Mouse (Mus musculus) kidney, adult 2 months (tissue): ENCODE results near the gene Hdac5. TPM values are rescaled to one million over a fixed set of nuclear protein-coding genes. Genes with fewer than 3 reads are reported as not detected.

Experiments
- DNase-seq: peaks from one replicate; pipeline ENCODE4 v3.0.0; 2021
- H3K27ac ChIP-seq: fragments of 200-500 bp; 2 replicates; pipeline ENCODE4 v1.5.1; 2012; ENCODE audit warnings: low read depth, low read length, control low read depth, inconsistent platforms; ENCODE audit not compliant: insufficient read depth
- H3K27me3 ChIP-seq: fragments of 200-500 bp; replicated peaks from 2 replicates; pipeline ENCODE4 v1.6.1; 2012; ENCODE audit warnings: mild to moderate bottlenecking, moderate library complexity, low read length, inconsistent platforms; ENCODE audit not compliant: control insufficient read depth, insufficient read depth
- H3K36me3 ChIP-seq: fragments of 200-500 bp; 2 replicates; pipeline ENCODE4 v1.6.1; 2012; ENCODE audit warnings: mild to moderate bottlenecking, moderate library complexity, low read length, inconsistent platforms; ENCODE audit not compliant: control insufficient read depth, insufficient read depth
- H3K4me1 ChIP-seq: fragments of 200-500 bp; 2 replicates; pipeline ENCODE4 v1.6.1; 2011; ENCODE audit warnings: low read length; ENCODE audit not compliant: control insufficient read depth, insufficient read depth
- H3K4me3 ChIP-seq: fragments of 200-500 bp; 2 replicates; pipeline ENCODE4 v1.5.1; 2011; ENCODE audit warnings: mild to moderate bottlenecking, low read depth, low read length, control low read depth; ENCODE audit not compliant: insufficient read depth
- CTCF ChIP-seq: fragments of 200-500 bp; conservative IDR thresholded peaks from 2 replicates; pipeline ENCODE4 v1.5.1; 2011; ENCODE audit warnings: low read depth, mild to moderate bottlenecking, control low read depth, low read length, moderate library complexity, mixed read lengths; ENCODE audit not compliant: insufficient read depth, insufficient read length
- POLR2A ChIP-seq: fragments of 200-500 bp; IDR thresholded peaks from one replicate; pipeline ENCODE4 v1.6.1; 2011; ENCODE audit warnings: low read depth, low read length, control low read depth
- WGBS: fragments of 180-500 bp; shearing (Covaris S2); methylation state at CpG from one replicate; pipeline ENCODE4 v1.1.7; 2018; 5-methylcytosine and 5-hydroxymethylcytosine counted together
- polyA plus RNA-seq: library from polyadenylated mRNA; depleted of rRNA; stranded (reverse); fragments of >200 nt; gene quantifications from 2 replicates; pipeline ENCODE4 v1.2.3, GENCODE M21; 2012

Gene Hdac5
- polyA plus RNA-seq, 1 experiment: 69.2 TPM

GRCm38 (mm10) chr11:102207825-102208777 is 21.9 kb downstream of the Hdac5 start:
- Histone ChIP-seq H3K36me3 (peaks cover 1% of the 10 kb centered on the region; the same call in 1 of the 2 replicates), H3K4me1 (peaks cover 16% of the 10 kb centered on the region; the same call in 1 of the 2 replicates), H3K27me3 (no peaks in the 10 kb centered on the region), H3K27ac (no peak overlapping the region), H3K4me3 (no peak overlapping the region)
- 51% methylated on average over 11 of the region's 11 CpGs for WGBS
- DNase-seq: peak; percentile 39
- TF ChIP-seq CTCF (no peak), POLR2A (no peak)

DNA sequence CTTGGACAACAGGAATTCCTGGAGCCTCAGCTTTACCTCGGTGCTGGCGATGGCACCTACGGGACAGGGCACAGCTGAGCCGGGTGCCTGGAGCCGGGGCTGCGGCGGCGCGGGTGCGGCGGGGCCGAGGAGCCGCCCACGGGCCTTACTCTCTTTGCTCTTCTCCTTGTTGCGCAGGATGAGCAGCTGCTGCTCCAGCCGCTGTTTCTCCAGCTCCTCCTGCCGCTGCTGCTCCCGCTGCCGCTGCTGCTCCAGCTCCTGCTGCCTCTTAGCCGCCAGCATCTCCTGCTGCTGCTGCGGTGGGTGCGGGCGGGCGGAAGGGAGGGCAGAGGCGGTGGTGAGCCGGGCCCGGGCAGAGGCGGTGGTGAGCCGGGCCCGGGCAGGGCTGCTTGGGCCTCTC is 23.5 kb downstream of the Hdac5 start:
- H3K4me1 ChIP-seq: peaks cover 10% of the 10 kb centered on the region; the same call in 1 of the 2 replicates
- peaks cover 1% of the 10 kb centered on the region; the same call in 1 of the 2 replicates for H3K36me3 ChIP-seq
- WGBS: 86% methylated on average over 30 of the region's 30 CpGs
- no peak for DNase-seq
- H3K27me3 ChIP-seq: no peaks in the 10 kb centered on the region
- TF ChIP-seq POLR2A (no peak), CTCF (no peak)
- no peak overlapping the region for H3K4me3 ChIP-seq
- no peak overlapping the region for H3K27ac ChIP-seq

DNA sequence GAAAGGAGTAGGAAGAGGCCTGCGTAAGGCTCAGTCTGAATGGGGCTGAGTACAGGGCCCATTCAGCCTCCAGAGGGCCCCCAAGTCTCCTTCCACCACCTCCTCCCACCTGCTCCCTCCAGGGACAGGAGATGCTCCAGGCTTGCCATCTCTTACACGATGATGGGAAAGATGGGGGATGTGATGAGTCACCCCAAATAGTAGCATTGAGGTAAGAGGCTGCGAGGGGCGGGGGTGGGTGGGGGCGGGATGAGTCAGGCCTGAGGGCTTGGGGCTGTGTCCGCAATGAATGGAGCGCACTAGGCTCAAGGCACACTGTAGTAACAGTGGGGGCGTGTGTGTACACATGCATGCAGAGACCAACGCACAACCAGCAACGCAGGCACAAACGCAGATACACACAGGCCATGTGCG is 28.6 kb downstream of the Hdac5 start:
- Histone ChIP-seq H3K4me1 (no peaks in the 10 kb centered on the region), H3K36me3 (no peaks in the 10 kb centered on the region; the same call in 1 of the 2 replicates), H3K27me3 (no peaks in the 10 kb centered on the region), H3K27ac (no peak overlapping the region), H3K4me3 (no peak overlapping the region)
- 81% methylated on average over 12 of the region's 12 CpGs for WGBS
- DNase-seq: no peak
- TF ChIP-seq CTCF: no peak; the same call in 1 of the 2 replicates

DNA sequence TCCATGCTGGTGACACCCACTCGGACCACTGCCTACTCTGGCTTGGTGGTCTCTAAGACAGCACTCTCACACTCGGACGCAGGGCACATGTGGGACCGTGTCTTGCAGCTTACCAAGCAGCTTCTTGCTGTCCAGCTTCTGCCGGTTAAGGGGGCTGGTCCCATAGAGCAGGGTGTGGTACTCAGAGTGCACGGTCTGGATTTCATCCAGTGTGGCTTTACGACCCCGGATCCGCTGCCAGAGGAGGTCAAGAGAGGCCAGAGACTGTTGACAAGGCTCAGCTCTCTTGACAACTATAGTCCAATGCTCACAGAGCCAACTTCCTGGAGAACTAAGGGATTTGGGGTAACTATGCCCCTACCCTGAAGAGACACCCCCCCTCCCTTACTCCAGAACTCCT is 30.1 kb downstream of the Hdac5 start:
- 57% methylated on average over 9 of the region's 9 CpGs for WGBS
- peak; percentile 20 for DNase-seq
- Histone ChIP-seq H3K4me3 (no peak overlapping the region), H3K27ac (no peak overlapping the region), H3K4me1 (no peaks in the 10 kb centered on the region), H3K36me3 (no peaks in the 10 kb centered on the region; the same call in 1 of the 2 replicates), H3K27me3 (no peaks in the 10 kb centered on the region)
- TF ChIP-seq CTCF (no peak), POLR2A (no peak)

DNA sequence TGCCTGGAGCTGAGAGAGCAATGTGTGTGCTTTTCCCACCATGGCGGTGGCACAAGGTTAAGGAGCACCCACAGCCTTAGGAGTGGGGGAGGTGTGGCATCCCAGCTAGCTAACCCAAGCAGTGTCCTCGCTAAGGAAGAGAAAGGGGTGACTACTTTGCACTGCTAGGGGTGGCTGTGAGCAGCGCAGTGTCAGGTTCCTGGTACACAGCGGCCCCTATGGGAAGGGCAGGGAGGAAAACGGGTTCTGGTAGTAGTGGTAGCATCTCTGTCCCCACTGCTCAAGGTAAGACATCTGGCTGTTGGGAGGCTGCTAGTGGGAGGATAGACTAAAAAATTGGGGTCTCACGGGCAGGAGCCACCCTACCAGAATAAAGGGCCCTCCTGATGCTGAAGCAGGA is 31.7 kb downstream of the Hdac5 start:
- H3K27me3 ChIP-seq: no peaks in the 10 kb centered on the region
- TF ChIP-seq POLR2A: no peak
- peak; percentile 33; the same call in 1 of the 2 replicates for TF ChIP-seq CTCF
- DNase-seq: no peak
- H3K4me3 ChIP-seq: no peak overlapping the region
- H3K4me1 ChIP-seq: no peaks in the 10 kb centered on the region
- H3K36me3 ChIP-seq: no peaks in the 10 kb centered on the region; the same call in 1 of the 2 replicates
- WGBS: 73% methylated on average over 6 of the region's 6 CpGs
- no peak overlapping the region for H3K27ac ChIP-seq

DNA sequence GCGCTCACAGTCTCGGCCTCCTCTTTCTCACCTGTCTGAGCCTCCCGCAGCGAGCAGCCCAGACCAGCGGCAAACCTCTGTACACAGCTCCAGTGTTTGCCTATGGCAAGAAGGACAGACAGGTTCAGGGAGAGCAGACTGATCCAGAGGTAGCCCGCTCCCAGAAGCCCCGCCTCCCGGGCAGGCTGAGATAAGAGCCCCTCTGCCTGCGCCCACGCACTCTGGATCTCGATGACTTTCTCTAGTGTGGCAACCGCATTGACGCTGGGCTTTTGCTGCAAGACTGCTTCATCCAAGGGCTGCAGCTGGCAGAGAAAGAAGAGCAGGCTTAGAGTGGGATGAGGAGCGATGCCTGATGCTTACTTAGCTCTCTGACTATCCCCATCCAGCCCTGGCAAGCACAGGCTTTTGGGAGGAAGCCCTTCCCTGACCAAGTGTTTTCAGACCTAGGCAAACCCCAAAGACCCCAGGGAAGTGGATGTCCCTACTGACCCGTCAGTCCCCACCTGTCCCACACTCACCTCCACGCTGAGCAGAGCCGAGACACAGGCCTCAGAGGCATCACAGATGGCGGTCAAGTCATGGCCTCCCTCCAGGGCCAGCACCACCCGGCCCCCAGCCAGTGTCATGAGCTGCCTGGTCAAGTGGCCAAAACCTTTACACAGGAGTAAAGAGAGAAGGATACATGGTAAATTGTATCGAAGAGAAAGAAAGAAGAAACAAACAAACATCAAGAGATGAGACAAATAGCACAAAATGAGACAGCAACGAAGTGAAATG is 33.8 kb downstream of the Hdac5 start:
- TF ChIP-seq POLR2A: no peak
- TF ChIP-seq CTCF: no peak
- H3K4me1 ChIP-seq: no peaks in the 10 kb centered on the region
- no peak overlapping the region for H3K27ac ChIP-seq
- 87% methylated on average over 21 of the region's 21 CpGs for WGBS
- no peak for DNase-seq
- no peaks in the 10 kb centered on the region for H3K36me3 ChIP-seq
- no peaks in the 10 kb centered on the region for H3K27me3 ChIP-seq
- no peak overlapping the region for H3K4me3 ChIP-seq
